Mouse (Mus musculus): Measurements from ENCODE around the gene Top1. TPM values are rescaled to one million over a fixed set of nuclear protein-coding genes. Genes with fewer than 3 reads are reported as not detected.

Top1 gene
- polyA plus RNA-seq (2017; shearing (Covaris generic)): 10 to 100 TPM; 61.9 to 62.0 TPM

DNA sequence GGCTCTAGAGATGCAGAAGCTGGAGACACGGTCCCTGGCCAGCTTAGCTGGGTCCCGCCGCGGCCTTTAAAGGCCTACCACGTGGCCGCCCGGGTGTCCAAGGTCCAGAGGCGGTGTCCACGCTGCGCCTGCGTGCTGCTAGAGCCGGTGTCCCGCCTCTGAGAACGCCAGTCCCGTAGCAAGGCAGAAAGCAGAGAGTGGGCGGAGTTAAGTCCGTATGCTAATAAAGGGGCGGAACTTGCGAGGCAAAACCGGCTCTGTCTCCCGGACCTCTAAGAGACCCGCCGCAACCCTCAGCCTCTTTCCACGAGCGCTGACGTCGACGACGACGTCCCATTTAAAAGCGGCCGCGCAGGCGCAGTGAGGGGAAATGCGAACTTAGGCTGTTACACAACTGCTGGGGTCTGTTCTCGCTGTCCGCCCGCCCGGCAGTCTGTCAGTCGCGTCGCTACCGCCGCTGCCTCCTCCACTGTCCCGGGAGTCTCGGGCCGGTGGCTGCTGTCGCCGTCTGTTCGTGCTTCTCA is at the start of gene Top1:
Gene Top1, plus strand, starts transcription at position 275 of the 524 bp plus-strand sequence.

DNA sequence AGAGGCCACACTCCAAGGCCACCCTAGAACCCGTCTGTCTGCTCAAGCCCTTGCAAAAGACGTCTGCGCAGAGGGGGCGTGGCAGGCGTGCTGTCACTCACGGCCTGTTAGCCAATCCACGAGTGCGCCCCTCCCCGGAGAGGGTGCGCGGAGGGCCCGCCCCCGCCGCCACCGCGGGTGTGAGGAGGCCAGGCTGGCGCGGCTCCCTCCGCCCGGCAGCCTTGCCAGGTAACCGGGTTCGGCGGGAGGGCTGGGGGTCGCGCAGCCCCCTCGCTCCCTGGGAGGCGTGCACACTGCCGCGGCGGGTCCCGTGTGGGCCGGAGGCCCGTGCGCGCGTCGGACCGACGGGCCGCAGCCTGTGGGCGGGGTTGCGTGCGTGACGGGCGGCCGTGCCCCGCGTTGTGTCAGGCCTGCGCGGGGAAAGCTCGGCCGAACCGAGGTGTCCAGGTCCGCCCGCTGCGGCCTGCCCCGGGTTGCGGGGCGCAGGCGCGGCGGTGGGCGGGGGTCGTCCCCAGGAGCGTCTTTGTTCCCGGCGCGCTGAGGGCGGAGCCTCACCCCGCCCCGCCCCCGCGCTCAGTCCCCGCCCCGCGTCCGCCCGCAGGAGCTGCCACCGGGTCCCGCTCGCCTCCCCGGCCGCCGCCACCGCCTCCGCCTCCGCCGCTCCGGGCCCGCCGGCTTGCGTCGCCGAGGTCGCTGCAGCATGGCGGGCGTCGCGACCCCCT is 85.6 kb downstream of the Top1 start, which contains the start of gene Plcg1:
Gene Plcg1, plus strand, starts transcription at position 184 of the 722 bp plus-strand sequence.

Other genes starting within 250 kb of the Top1 start
- 100 to 1,000 TPM; 186 to 191 TPM for gene Plcg1, start 85.4 kb downstream of the Top1 start, polyA plus RNA-seq (2017; shearing (Covaris generic))
- 10 to 100 TPM in 1 of 2 experiments, 1 to 10 TPM in 1; 5.6 to 10.3 TPM for gene Zhx3, start 227.1 kb downstream of the Top1 start, polyA plus RNA-seq (2017; shearing (Covaris generic))
- 1 to 10 TPM; 1.9 TPM for gene Lpin3, start 234.8 kb downstream of the Top1 start, polyA plus RNA-seq (2017; shearing (Covaris generic))

All from inflammation-experienced regulatory T-cells (primary cell).